ENCODE assay signal across 11 mouse cellular contexts in the genomic region with DNA sequence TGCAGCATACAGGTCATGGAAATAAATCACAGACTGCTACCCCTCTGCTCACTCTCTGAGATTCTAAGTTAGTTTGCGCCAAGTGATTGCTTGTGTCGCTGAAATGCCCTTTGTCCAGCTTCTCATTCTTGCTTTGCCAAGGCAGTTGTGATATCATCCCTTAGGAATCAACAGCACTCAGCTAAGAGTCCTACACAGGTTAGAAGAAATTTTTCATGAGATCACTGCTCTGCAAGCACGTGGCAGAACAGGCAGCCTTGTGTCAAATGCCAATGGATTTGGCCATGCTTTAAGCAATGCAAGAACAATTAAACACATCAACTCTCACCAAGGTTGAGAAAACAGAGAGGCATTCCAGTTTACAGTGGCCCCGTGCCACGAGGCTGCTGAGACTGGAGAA.
DNase-seq lines count a peak whose midpoint lies in the region.
"Had no signal": no experiment of that assay in that cellular context is flagged by ENCODE, and none has a peak within 500 bp of the region (broad histone marks: within the 10 kb centered on the region; RNA-seq: fewer than 3 reads in every experiment).

No protein-coding gene starts in this region.

- peak; percentile 8 for DNase-seq in adrenal gland, postnatal 10 days
- no peak for DNase-seq in adrenal gland, adult (ENCODE audit: inconsistent age in 2 of 2, low spot score in 1 of 2)
- DNase-seq in kidney, adult 18-20 months, result peak; percentile 3
- no peak for DNase-seq in kidney, postnatal 4 days
- DNase-seq in fibroblast of lung, adult 2 months (ENCODE audit: low read depth), result peak; percentile 34
- peak; percentile 2 for DNase-seq in lung, postnatal 25 days (ENCODE audit: low spot score)
- DNase-seq in layer of hippocampus, postnatal 10 days (ENCODE audit: low spot score in 2 of 2), result no peak
- no peak for DNase-seq in natural killer cell, adult 2 months (ENCODE audit: low spot score in 2 of 2)
- DNase-seq: cerebellum, adult 8-10 months; right cerebral cortex, postnatal 4 days; thymus, adult 18-20 months had no signal

Comparison
In these comparisons a context has a peak if more than half of its experiments do, and no peak if none do; other contexts are left out.
1. DNase-seq: peak in adrenal gland, postnatal 10 days (single experiment), kidney, adult 18-20 months (single experiment), fibroblast of lung, adult 2 months (single experiment) and lung, postnatal 25 days (single experiment); none in adrenal gland, adult (0 of 2), kidney, postnatal 4 days (0 of 2), layer of hippocampus, postnatal 10 days (0 of 2) and natural killer cell, adult 2 months (0 of 2).